Mouse (Mus musculus): ENCODE data around the gene Tmem192.
"Not testable (repeated sequence)": the region's sequence is repeated elsewhere in the genome, so short reads cannot be mapped to it uniquely, and the experiment has no call there.

The Tmem192 gene

GRCm38 (mm10) chr8:64983150-64983897, 36.3 kb downstream of the Tmem192 start:
- no peak for DNase-seq (ENCODE audit: low read depth, low spot score)

GRCm38 (mm10) chr8:64987731-64988130, 40.7 kb downstream of the Tmem192 start, which contains the start of gene Trim75:
Trim75 (minus strand) TSS chr8:64987831.
- no peak for DNase-seq (ENCODE audit: low read depth, low spot score)

- no peak for DNase-seq (ENCODE audit: low read depth, low spot score)
These were observed 51.9 kb downstream of the Tmem192 start for GRCm38 (mm10) chr8:64998806-64999365.

- DNase-seq (ENCODE audit: low read depth, low spot score), result not testable (repeated sequence)
These were observed 60.6 kb downstream of the Tmem192 start for GRCm38 (mm10) chr8:65007616-65008015.

GRCm38 (mm10) chr8:65018423-65018822, 71.4 kb downstream of the Tmem192 start, which contains the start of the genes Trim61 and Trim60:
Trim61 (minus strand) TSS chr8:65018523.
Trim60 (minus strand) TSS chr8:65018584.
- no peak for DNase-seq (ENCODE audit: low read depth, low spot score)

Data from telencephalon, adult 2 months (tissue).